Mouse (Mus musculus): ENCODE measurements around the gene Ccdc42.

DNA sequence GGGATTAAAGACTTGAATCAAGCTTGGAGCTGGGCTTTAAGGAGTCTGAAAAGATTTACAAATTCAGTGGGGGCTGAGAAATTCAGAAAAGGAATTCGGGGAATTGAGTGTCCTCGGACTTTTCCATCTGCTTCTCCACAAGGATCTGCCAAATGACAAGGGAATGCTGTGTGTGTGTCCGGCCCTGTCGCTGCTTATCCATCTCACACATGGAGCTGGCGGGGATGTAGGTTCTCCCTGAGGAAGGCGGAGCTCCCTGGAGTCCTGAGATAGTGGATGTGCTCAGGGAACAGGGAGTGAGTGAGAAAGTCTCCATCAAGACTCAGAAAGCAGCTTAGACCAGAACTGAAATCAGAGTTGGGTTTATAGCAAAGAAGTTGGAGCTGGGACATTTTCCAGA, 58.0 kb downstream of the Ccdc42 start:
- TF ChIP-seq CTCF (conservative IDR thresholded peaks at IDR 0.05; ENCODE audit: low read length) (no peak), POU5F1 (IDR thresholded peaks at IDR 0.05; ENCODE audit: borderline replicate concordance, low read length) (no peak)

All from E14TG2a.4 (cell line).